Mouse (Mus musculus) liver, embryonic 14.5 days (tissue): ENCODE measurements at regions not wholly inside any gene's neighbourhood (a gene's known extent, or its start where the extent isn't known, plus 50 kb on each side); places are given as distances from the start of the nearest gene placed in this dataset.

ENCODE experiments used
- ATAC-seq: fragments of 200-750 bp; cut with Nextera tagmentation; 2 replicates; pipeline ENCODE4 v1.8.0; 2017; ENCODE audit warnings: moderate number of reproducible peaks, mild to moderate bottlenecking, moderate library complexity; ENCODE audit not compliant: insufficient read depth
- DNase-seq, 3 experiments: peaks; one replicate each; pipeline ENCODE4 v3.0.0-alpha.2; 2012 to 2013; ENCODE audit warnings: low read depth in 3 of 3, low spot score in 3 of 3
- H3K27ac ChIP-seq: fragments of 300-500 bp; sonication (generic); 2 replicates; pipeline ENCODE4 v1.5.1; 2014; ENCODE audit warnings: moderate library complexity, mild to moderate bottlenecking, control low read depth, inconsistent platforms
- H3K27me3 ChIP-seq: fragments of 300-500 bp; sonication (generic); 2 replicates; pipeline ENCODE4 v1.6.1; 2014; ENCODE audit warnings: mild to moderate bottlenecking, low read length, moderate library complexity; ENCODE audit not compliant: control insufficient read depth, insufficient read depth
- H3K36me3 ChIP-seq: fragments of 300-500 bp; sonication (generic); replicated peaks from 2 replicates; pipeline ENCODE4 v1.6.1; 2014; ENCODE audit warnings: low read depth; ENCODE audit not compliant: control insufficient read depth, insufficient read depth
- H3K4me1 ChIP-seq, 2 experiments: fragments of 200-500 bp in 1 of 2; fragments of 300-500 bp in 1 of 2; sonication (generic) in 1 of 2; replicated peaks; 2 replicates each; pipeline ENCODE4 v1.6.1; 2012 to 2014; ENCODE audit warnings: antibody characterized with exemption in 1 of 2, inconsistent platforms in 1 of 2, low read length in 1 of 2; ENCODE audit not compliant: control insufficient read depth in 2 of 2, insufficient read depth in 2 of 2
- H3K4me2 ChIP-seq: fragments of 300-500 bp; sonication (generic); 2 replicates; pipeline ENCODE4 v1.6.1; 2014; ENCODE audit warnings: low read depth, mild to moderate bottlenecking, control low read depth, moderate library complexity
- H3K4me3 ChIP-seq, 2 experiments: fragments of 200-500 bp in 1 of 2; fragments of 300-500 bp in 1 of 2; sonication (generic) in 1 of 2; 2 replicates each; pipeline ENCODE4 v1.5.1; 2012 to 2014; ENCODE audit warnings: low read depth in 2 of 2, low read length in 2 of 2, mild to moderate bottlenecking in 2 of 2, control low read depth in 1 of 2, inconsistent platforms in 1 of 2, moderate library complexity in 1 of 2; ENCODE audit not compliant: insufficient read depth in 1 of 2
- H3K9ac ChIP-seq: fragments of 300-500 bp; sonication (generic); replicated peaks from 2 replicates; pipeline ENCODE4 v1.6.1; 2014; ENCODE audit warnings: mild to moderate bottlenecking, control low read depth, moderate library complexity
- H3K9me3 ChIP-seq: fragments of 300-500 bp; sonication (generic); 2 replicates; pipeline ENCODE4 v1.6.1; 2016; ENCODE audit warnings: low read length, mixed read lengths; ENCODE audit not compliant: control insufficient read depth
- CTCF ChIP-seq: IDR thresholded peaks from 2 replicates; pipeline ENCODE4 v1.5.1; 2016; ENCODE audit warnings: antibody characterized with exemption, low read depth, control low read depth
- EP300 ChIP-seq: IDR thresholded peaks from 2 replicates; pipeline ENCODE4 v1.6.1; 2016; ENCODE audit warnings: antibody characterized with exemption, low read depth
- WGBS: fragments of 180-500 bp; shearing (Covaris S2); extraction: QIAGEN DNeasy Blood & Tissue Kit; methylation state at CpG from one replicate; pipeline ENCODE4 v1.1.7; 2014; ENCODE audit not compliant: insufficient replicate concordance; 5-methylcytosine and 5-hydroxymethylcytosine counted together

- DNase-seq (no peak), ATAC-seq (no peak)
- TF ChIP-seq EP300 (no peak), CTCF (no peak)
- WGBS: 41% methylated on average over 14 of the region's 14 CpGs
- no peaks in the 10 kb centered on the region for H3K9me3 ChIP-seq
- H3K4me2 ChIP-seq: no peak overlapping the region
- H3K27me3 ChIP-seq: no peaks in the 10 kb centered on the region
- H3K9ac ChIP-seq: no peak overlapping the region
- H3K27ac ChIP-seq: no peak overlapping the region
- H3K36me3 ChIP-seq: no peaks in the 10 kb centered on the region
- no peak overlapping the region for H3K4me3 ChIP-seq
- H3K4me1 ChIP-seq: no peaks in the 10 kb centered on the region
Measured at GRCm38 (mm10) chr13:71529397-71530122, 434.0 kb downstream of the Irx1 start.

GRCm38 (mm10) chr13:71517776-71518175 lies 445.7 kb downstream of the Irx1 start:
- Histone ChIP-seq H3K27me3 (no peaks in the 10 kb centered on the region), H3K27ac (no peak overlapping the region), H3K4me1 (no peaks in the 10 kb centered on the region), H3K9me3 (no peaks in the 10 kb centered on the region), H3K36me3 (no peaks in the 10 kb centered on the region), H3K9ac (no peak overlapping the region), H3K4me2 (no peak overlapping the region), H3K4me3 (no peak overlapping the region)
- ATAC-seq: no peak
- DNase-seq: no peak
- 48% methylated on average over 1 of the region's 1 CpGs for WGBS
- no peak for TF ChIP-seq CTCF
- no peak for TF ChIP-seq EP300

GRCm38 (mm10) chr13:71513204-71513603 lies 450.3 kb downstream of the Irx1 start:
- TF ChIP-seq EP300 (no peak), CTCF (no peak)
- 35% methylated on average over 6 of the region's 6 CpGs for WGBS
- Histone ChIP-seq H3K27me3 (no peaks in the 10 kb centered on the region), H3K4me3 (no peak overlapping the region), H3K9me3 (no peaks in the 10 kb centered on the region), H3K4me2 (no peak overlapping the region), H3K4me1 (no peaks in the 10 kb centered on the region), H3K36me3 (no peaks in the 10 kb centered on the region), H3K27ac (no peak overlapping the region), H3K9ac (no peak overlapping the region)
- no peak for DNase-seq
- no peak for ATAC-seq

- WGBS: 19% methylated on average over 9 of the region's 9 CpGs
- TF ChIP-seq CTCF: no peak
- TF ChIP-seq EP300: no peak
- no peak for DNase-seq
Measured at GRCm38 (mm10) chr13:71507956-71508401, 455.5 kb downstream of the Irx1 start.

DNA sequence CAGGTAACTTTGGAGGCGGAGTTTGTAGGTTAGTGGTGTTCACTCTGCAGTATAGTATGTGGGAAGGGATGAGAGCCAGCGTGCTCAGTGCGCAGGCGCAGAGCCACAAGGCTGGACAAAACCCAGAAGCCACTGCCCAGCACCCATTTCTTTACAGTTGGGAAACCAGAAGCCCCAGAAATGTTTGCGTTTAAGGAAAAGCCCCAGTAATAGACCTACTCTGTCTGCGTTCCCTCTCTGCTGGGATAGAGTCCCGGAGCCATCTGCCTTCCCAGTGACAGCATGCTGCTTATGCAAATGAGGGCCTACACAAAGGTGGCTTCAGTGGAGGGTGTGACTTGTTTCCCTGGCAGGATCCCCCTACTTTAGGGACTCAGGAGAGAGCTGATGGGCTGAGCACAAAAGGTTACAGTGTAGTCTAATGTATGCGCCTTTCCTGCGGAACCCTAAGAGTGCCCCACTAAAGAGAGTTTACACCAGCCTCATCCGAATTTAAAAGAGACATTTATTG lies 456.0 kb downstream of the Irx1 start:
- ATAC-seq (no peak), DNase-seq (no peak)
- WGBS: 19% methylated on average over 10 of the region's 10 CpGs
- Histone ChIP-seq H3K4me1 (no peaks in the 10 kb centered on the region), H3K4me2 (no peak overlapping the region), H3K9ac (no peak overlapping the region), H3K36me3 (no peaks in the 10 kb centered on the region), H3K27me3 (no peaks in the 10 kb centered on the region), H3K27ac (no peak overlapping the region), H3K4me3 (no peak overlapping the region), H3K9me3 (no peaks in the 10 kb centered on the region)
- TF ChIP-seq EP300 (no peak), CTCF (no peak)

More at GRCm38 (mm10) chr13:71507956-71508401, 455.5 kb downstream of the Irx1 start:
- Histone ChIP-seq H3K27ac (no peak overlapping the region), H3K4me1 (no peaks in the 10 kb centered on the region), H3K9me3 (no peaks in the 10 kb centered on the region), H3K36me3 (no peaks in the 10 kb centered on the region), H3K27me3 (no peaks in the 10 kb centered on the region), H3K9ac (no peak overlapping the region), H3K4me2 (no peak overlapping the region), H3K4me3 (no peak overlapping the region)
- no peak for ATAC-seq
